Mouse (Mus musculus): ENCODE measurements around the gene Batf3. TPM values are rescaled to one million over a fixed set of nuclear protein-coding genes. Genes with fewer than 3 reads are reported as not detected.

Gene Batf3
- polyA plus RNA-seq, 1 experiment: 2.7 TPM

DNA sequence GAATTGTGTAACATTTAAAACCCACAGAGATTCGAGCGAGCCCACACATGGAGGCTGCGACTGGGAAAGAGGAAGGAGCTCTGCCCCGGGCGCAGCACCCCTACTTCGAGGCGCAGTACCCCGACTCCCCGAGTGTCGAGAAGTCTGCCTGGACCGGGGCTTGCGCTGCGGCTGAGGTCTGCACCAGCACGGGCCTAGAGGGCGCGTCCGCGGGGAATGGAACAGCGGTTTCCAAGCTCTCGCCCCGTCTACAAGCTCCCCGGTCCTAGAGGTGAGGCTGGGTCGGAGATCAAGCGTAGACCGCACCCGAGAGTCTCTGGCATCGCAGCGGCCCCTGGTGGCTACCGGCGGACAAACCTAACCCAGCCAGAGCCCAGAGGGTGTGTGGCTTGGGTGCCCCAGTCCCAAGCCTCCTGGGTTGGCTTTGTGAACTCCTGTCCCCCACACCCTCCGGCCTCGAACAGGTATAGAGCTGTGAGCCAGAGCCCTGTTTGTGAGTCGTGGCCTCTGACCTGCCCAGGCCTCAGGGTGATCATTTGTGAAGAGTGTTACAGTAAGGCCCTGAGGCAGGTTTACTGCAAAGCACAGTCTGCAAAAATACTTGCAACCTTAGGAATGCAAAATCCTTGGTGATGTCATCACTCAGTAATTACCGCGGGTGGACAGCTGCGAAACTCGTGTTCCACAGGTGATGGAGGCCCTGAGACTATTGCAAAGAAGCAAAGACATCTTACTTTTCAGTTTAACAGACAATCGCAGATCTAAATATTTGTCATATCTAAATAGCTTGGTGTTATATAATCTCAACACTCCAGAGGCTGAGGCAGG lies 28.4 kb downstream of the Batf3 start:
- Histone ChIP-seq H3K36me3 (ENCODE audit: control insufficient read depth, insufficient read depth, low read length, poor library complexity, severe bottlenecking) (no peaks in the 10 kb centered on the region), H3K27me3 (ENCODE audit: control insufficient read depth, insufficient read depth, low read length, poor library complexity, severe bottlenecking) (no peaks in the 10 kb centered on the region), H3K9ac (ENCODE audit: low read depth, poor library complexity, severe bottlenecking) (no peak overlapping the region), H3K9me3 (replicated peaks; ENCODE audit: control insufficient read depth, insufficient read depth, low read length, poor library complexity, severe bottlenecking) (no peaks in the 10 kb centered on the region; the same call in 1 of the 2 replicates), H3K27ac (ENCODE audit: insufficient read depth, low read length) (no peak overlapping the region), H3K4me3 (ENCODE audit: low read depth, low read length) (peak overlapping the region; percentile 55), H3K4me1 (ENCODE audit: control insufficient read depth, insufficient read depth, low read length) (no peaks in the 10 kb centered on the region)
- TF ChIP-seq POLR2A (IDR thresholded peaks at IDR 0.05; ENCODE audit: insufficient read depth, low read length): no peak
- TF ChIP-seq CTCF (IDR thresholded peaks at IDR 0.05; ENCODE audit: low read depth, low read length): peak; percentile 79

- TF ChIP-seq EP300 (IDR thresholded peaks at IDR 0.05; ENCODE audit: insufficient read depth, low read depth, low read length): no peak
- no peak for TF ChIP-seq CTCF (IDR thresholded peaks at IDR 0.05; ENCODE audit: low read depth, low read length)
- no peak for TF ChIP-seq POLR2A (IDR thresholded peaks at IDR 0.05; ENCODE audit: insufficient read depth, low read length)
- no peaks in the 10 kb centered on the region; the same call in 1 of the 2 replicates for H3K9me3 ChIP-seq (replicated peaks; ENCODE audit: control insufficient read depth, insufficient read depth, low read length, poor library complexity, severe bottlenecking)
- H3K36me3 ChIP-seq (ENCODE audit: control insufficient read depth, insufficient read depth, low read length, poor library complexity, severe bottlenecking): no peaks in the 10 kb centered on the region
- H3K27me3 ChIP-seq (ENCODE audit: control insufficient read depth, insufficient read depth, low read length, poor library complexity, severe bottlenecking): no peaks in the 10 kb centered on the region
- H3K9ac ChIP-seq (ENCODE audit: low read depth, poor library complexity, severe bottlenecking): no peak overlapping the region
- no peak overlapping the region for H3K27ac ChIP-seq (ENCODE audit: insufficient read depth, low read length)
- no peaks in the 10 kb centered on the region for H3K4me1 ChIP-seq (ENCODE audit: control insufficient read depth, insufficient read depth, low read length)
- H3K4me3 ChIP-seq (ENCODE audit: low read depth, low read length): no peak overlapping the region
Observed at GRCm38 (mm10) chr1:191131692-191132091, 34.0 kb downstream of the Batf3 start.

GRCm38 (mm10) chr1:191132240-191132639 lies 34.6 kb downstream of the Batf3 start:
- Histone ChIP-seq H3K9me3 (replicated peaks; ENCODE audit: control insufficient read depth, insufficient read depth, low read length, poor library complexity, severe bottlenecking) (no peaks in the 10 kb centered on the region; the same call in 1 of the 2 replicates), H3K27me3 (ENCODE audit: control insufficient read depth, insufficient read depth, low read length, poor library complexity, severe bottlenecking) (no peaks in the 10 kb centered on the region), H3K4me3 (ENCODE audit: low read depth, low read length) (no peak overlapping the region), H3K9ac (ENCODE audit: low read depth, poor library complexity, severe bottlenecking) (no peak overlapping the region), H3K27ac (ENCODE audit: insufficient read depth, low read length) (no peak overlapping the region), H3K36me3 (ENCODE audit: control insufficient read depth, insufficient read depth, low read length, poor library complexity, severe bottlenecking) (no peaks in the 10 kb centered on the region), H3K4me1 (ENCODE audit: control insufficient read depth, insufficient read depth, low read length) (no peaks in the 10 kb centered on the region)
- TF ChIP-seq EP300 (IDR thresholded peaks at IDR 0.05; ENCODE audit: insufficient read depth, low read depth, low read length): no peak
- TF ChIP-seq CTCF (IDR thresholded peaks at IDR 0.05; ENCODE audit: low read depth, low read length): no peak

- H3K27ac ChIP-seq (ENCODE audit: insufficient read depth, low read length): no peak overlapping the region
- H3K4me3 ChIP-seq (ENCODE audit: low read depth, low read length): no peak overlapping the region
- no peak overlapping the region for H3K9ac ChIP-seq (ENCODE audit: low read depth, poor library complexity, severe bottlenecking)
- H3K4me1 ChIP-seq (ENCODE audit: control insufficient read depth, insufficient read depth, low read length): no peaks in the 10 kb centered on the region
- no peaks in the 10 kb centered on the region; the same call in 1 of the 2 replicates for H3K9me3 ChIP-seq (replicated peaks; ENCODE audit: control insufficient read depth, insufficient read depth, low read length, poor library complexity, severe bottlenecking)
- no peak for TF ChIP-seq EP300 (IDR thresholded peaks at IDR 0.05; ENCODE audit: insufficient read depth, low read depth, low read length)
- TF ChIP-seq POLR2A (IDR thresholded peaks at IDR 0.05; ENCODE audit: insufficient read depth, low read length): no peak
- TF ChIP-seq CTCF (IDR thresholded peaks at IDR 0.05; ENCODE audit: low read depth, low read length): no peak
- no peaks in the 10 kb centered on the region for H3K36me3 ChIP-seq (ENCODE audit: control insufficient read depth, insufficient read depth, low read length, poor library complexity, severe bottlenecking)
- no peaks in the 10 kb centered on the region for H3K27me3 ChIP-seq (ENCODE audit: control insufficient read depth, insufficient read depth, low read length, poor library complexity, severe bottlenecking)
Observed at GRCm38 (mm10) chr1:191132934-191133333, 35.3 kb downstream of the Batf3 start.

GRCm38 (mm10) chr1:191135406-191135805 lies 37.8 kb downstream of the Batf3 start:
- no peaks in the 10 kb centered on the region for H3K27me3 ChIP-seq (ENCODE audit: control insufficient read depth, insufficient read depth, low read length, poor library complexity, severe bottlenecking)
- no peak overlapping the region for H3K9ac ChIP-seq (ENCODE audit: low read depth, poor library complexity, severe bottlenecking)
- TF ChIP-seq EP300 (IDR thresholded peaks at IDR 0.05; ENCODE audit: insufficient read depth, low read depth, low read length) (no peak), CTCF (IDR thresholded peaks at IDR 0.05; ENCODE audit: low read depth, low read length) (no peak), POLR2A (IDR thresholded peaks at IDR 0.05; ENCODE audit: insufficient read depth, low read length) (no peak)
- no peaks in the 10 kb centered on the region for H3K36me3 ChIP-seq (ENCODE audit: control insufficient read depth, insufficient read depth, low read length, poor library complexity, severe bottlenecking)
- no peaks in the 10 kb centered on the region for H3K9me3 ChIP-seq (replicated peaks; ENCODE audit: control insufficient read depth, insufficient read depth, low read length, poor library complexity, severe bottlenecking)
- H3K4me1 ChIP-seq (ENCODE audit: control insufficient read depth, insufficient read depth, low read length): no peaks in the 10 kb centered on the region
- no peak overlapping the region for H3K4me3 ChIP-seq (ENCODE audit: low read depth, low read length)
- H3K27ac ChIP-seq (ENCODE audit: insufficient read depth, low read length): no peak overlapping the region

DNA sequence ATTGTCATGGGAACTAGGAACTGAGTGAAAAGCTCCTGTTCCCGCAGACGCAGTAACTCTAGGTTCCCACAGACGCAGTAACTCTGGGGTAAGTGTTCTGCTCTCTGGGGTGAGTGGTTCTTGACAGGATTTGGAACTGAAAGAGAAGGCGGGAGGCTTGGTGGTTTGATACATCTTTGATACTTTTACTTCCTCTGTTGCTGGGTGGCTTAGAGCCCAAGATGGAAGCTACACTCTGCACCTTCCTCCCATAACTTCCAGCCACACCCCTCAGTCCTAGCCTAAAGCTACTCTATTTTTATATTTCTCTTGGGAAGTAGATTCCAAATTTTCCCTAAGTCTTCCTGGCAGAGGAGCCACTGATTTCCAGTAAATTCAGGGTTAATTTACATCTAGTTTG lies 40.8 kb downstream of the Batf3 start:
- Histone ChIP-seq H3K9ac (ENCODE audit: low read depth, poor library complexity, severe bottlenecking) (no peak overlapping the region), H3K27me3 (ENCODE audit: control insufficient read depth, insufficient read depth, low read length, poor library complexity, severe bottlenecking) (no peaks in the 10 kb centered on the region), H3K4me3 (ENCODE audit: low read depth, low read length) (no peak overlapping the region), H3K9me3 (replicated peaks; ENCODE audit: control insufficient read depth, insufficient read depth, low read length, poor library complexity, severe bottlenecking) (peaks cover 5% of the 10 kb centered on the region), H3K27ac (ENCODE audit: insufficient read depth, low read length) (no peak overlapping the region), H3K36me3 (ENCODE audit: control insufficient read depth, insufficient read depth, low read length, poor library complexity, severe bottlenecking) (no peaks in the 10 kb centered on the region), H3K4me1 (ENCODE audit: control insufficient read depth, insufficient read depth, low read length) (no peaks in the 10 kb centered on the region)
- TF ChIP-seq POLR2A (IDR thresholded peaks at IDR 0.05; ENCODE audit: insufficient read depth, low read length) (no peak), CTCF (IDR thresholded peaks at IDR 0.05; ENCODE audit: low read depth, low read length) (no peak), EP300 (IDR thresholded peaks at IDR 0.05; ENCODE audit: insufficient read depth, low read depth, low read length) (no peak)

All from ES-Bruce4 (cell line).